Mouse (Mus musculus) midbrain, embryonic 13.5 days (tissue): ENCODE results near the gene Olfr1390. TPM values are rescaled to one million over a fixed set of nuclear protein-coding genes. Genes with fewer than 3 reads are reported as not detected.
"Not testable (repeated sequence)": the region's sequence is repeated elsewhere in the genome, so short reads cannot be mapped to it uniquely, and the experiment has no call there.

Experiments
- ATAC-seq: fragments of 200-750 bp; cut with Nextera tagmentation; 2 replicates; pipeline ENCODE4 v1.8.0; 2017; ENCODE audit warnings: mild to moderate bottlenecking, moderate TSS enrichment, moderate library complexity
- H3K27ac ChIP-seq: fragments of 300-500 bp; sonication (generic); 2 replicates; pipeline ENCODE4 v1.5.1; 2015; ENCODE audit warnings: inconsistent platforms, mild to moderate bottlenecking, moderate library complexity
- H3K27me3 ChIP-seq: fragments of 300-500 bp; sonication (generic); 2 replicates; pipeline ENCODE4 v1.6.1; 2015; ENCODE audit warnings: mild to moderate bottlenecking, inconsistent platforms
- H3K36me3 ChIP-seq: fragments of 300-500 bp; sonication (generic); 2 replicates; pipeline ENCODE4 v1.6.1; 2015; ENCODE audit warnings: mild to moderate bottlenecking, inconsistent platforms
- H3K4me1 ChIP-seq: fragments of 300-500 bp; sonication (generic); replicated peaks from 2 replicates; pipeline ENCODE4 v1.6.1; 2015; ENCODE audit warnings: inconsistent platforms
- H3K4me2 ChIP-seq: fragments of 300-500 bp; sonication (generic); replicated peaks from 2 replicates; pipeline ENCODE4 v1.6.1; 2015; ENCODE audit warnings: moderate library complexity, mild to moderate bottlenecking, inconsistent platforms
- H3K4me3 ChIP-seq: fragments of 300-500 bp; sonication (generic); replicated peaks from 2 replicates; pipeline ENCODE4 v1.5.1; 2015; ENCODE audit warnings: mild to moderate bottlenecking, inconsistent platforms
- H3K9ac ChIP-seq: fragments of 300-500 bp; sonication (generic); replicated peaks from 2 replicates; pipeline ENCODE4 v1.6.1; 2015; ENCODE audit warnings: mild to moderate bottlenecking, inconsistent platforms
- H3K9me3 ChIP-seq: fragments of 300-500 bp; sonication (generic); 2 replicates; pipeline ENCODE4 v1.6.1; 2016; ENCODE audit warnings: mild to moderate bottlenecking, inconsistent platforms
- WGBS: fragments of 180-500 bp; shearing (Covaris S2); methylation state at CpG from one replicate; pipeline ENCODE4 v1.1.7; 2015; 5-methylcytosine and 5-hydroxymethylcytosine counted together
- polyA plus RNA-seq: library from polyadenylated mRNA; unstranded; fragments of >200 nt; fragmentation: Nextera tagmentation; extraction: Ambion mirVana; gene quantifications from 2 replicates; pipeline ENCODE4 v1.2.1, GENCODE M21; 2015

Gene Olfr1390
- not detected in 2 replicates for polyA plus RNA-seq

DNA sequence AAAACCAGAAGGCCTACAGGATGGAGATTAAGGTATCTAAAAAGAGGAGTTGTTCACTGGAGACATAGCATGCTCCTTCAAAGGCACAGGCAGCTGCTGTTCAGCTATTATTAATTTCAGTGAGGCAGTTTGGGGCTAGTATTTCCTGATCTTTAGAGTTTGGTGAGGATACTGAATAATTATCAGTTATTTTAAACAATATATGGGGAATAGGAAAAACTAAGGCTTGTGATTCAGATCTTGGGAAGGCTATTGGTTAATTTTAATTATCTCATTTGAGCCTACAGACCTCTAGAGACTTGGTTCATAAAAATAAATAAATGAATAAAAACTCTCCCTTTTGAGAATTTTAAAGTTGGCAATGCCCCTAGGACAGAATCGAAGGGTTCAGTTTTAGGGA, at the start of gene Olfr1390:
TSS of gene Olfr1390 (plus strand) at position 301 of the 400 bp plus-strand sequence.
- no peak within 1 kb of the TSS for H3K4me2 ChIP-seq
- WGBS, result 89% methylated on average over 1 of the region's 1 CpGs
- no peak for ATAC-seq

DNA sequence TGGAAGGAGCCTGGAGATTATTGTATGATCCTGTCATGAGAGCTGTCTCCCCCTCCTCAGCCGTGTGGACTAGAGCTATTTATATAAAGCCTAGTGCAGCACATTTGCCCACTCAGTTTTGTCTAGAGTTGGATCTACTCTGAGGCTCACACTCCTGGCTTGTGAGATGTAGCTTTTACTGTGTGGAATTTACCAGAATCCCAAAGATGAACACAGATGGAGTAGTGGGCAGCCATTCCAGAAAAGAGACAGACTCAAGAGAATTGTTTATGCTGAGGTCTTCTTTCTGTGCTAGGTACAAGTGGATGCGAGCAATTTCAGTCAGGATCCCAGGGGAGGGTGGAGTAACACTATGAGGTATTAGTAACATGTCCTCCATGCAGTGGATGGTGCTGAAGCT, 47.7 kb upstream of the Olfr1390 start:
- no peak overlapping the region for H3K9ac ChIP-seq
- H3K27me3 ChIP-seq, result no peaks in the 10 kb centered on the region
- no peaks in the 10 kb centered on the region; the same call in 1 of the 2 replicates for H3K9me3 ChIP-seq
- no peaks in the 10 kb centered on the region for H3K36me3 ChIP-seq
- WGBS, result 85% methylated on average over 2 of the region's 2 CpGs
- H3K4me2 ChIP-seq, result no peak overlapping the region
- H3K27ac ChIP-seq, result no peak overlapping the region
- no peak for ATAC-seq
- no peaks in the 10 kb centered on the region for H3K4me1 ChIP-seq
- no peak overlapping the region for H3K4me3 ChIP-seq

More for the DNA sequence above, at the start of gene Olfr1390:
- no peak within 1 kb of the TSS for H3K4me3 ChIP-seq
- no peaks in the 10 kb centered on the region for H3K27me3 ChIP-seq
- no peak within 1 kb of the TSS for H3K9ac ChIP-seq
- H3K36me3 ChIP-seq, result no peaks in the 10 kb centered on the region
- H3K27ac ChIP-seq, result no peak within 1 kb of the TSS
- H3K4me1 ChIP-seq, result no peaks in the 10 kb centered on the region
- no peaks in the 10 kb centered on the region for H3K9me3 ChIP-seq

DNA sequence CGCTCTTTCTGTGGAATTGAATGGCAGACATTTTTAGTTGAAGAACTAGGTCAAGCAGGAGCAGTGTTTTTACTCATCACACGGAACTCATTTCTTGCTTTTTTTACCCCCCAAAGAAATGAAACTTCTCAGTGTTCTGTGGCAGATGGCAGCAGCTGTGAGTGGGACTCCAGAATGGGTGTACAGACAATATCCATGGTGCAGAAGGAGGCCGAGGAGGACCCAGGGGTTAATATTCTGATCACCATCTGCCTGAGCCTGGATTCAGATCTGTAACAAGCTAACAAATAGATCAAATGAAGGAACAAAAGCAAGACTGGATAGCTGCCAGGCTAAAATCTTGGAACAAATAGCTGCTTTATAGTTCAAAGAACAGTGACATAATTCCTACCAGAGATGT, 42.2 kb upstream of the Olfr1390 start:
- no peak overlapping the region for H3K4me3 ChIP-seq
- ATAC-seq, result no peak
- WGBS, result 55% methylated on average over 3 of the region's 3 CpGs

DNA sequence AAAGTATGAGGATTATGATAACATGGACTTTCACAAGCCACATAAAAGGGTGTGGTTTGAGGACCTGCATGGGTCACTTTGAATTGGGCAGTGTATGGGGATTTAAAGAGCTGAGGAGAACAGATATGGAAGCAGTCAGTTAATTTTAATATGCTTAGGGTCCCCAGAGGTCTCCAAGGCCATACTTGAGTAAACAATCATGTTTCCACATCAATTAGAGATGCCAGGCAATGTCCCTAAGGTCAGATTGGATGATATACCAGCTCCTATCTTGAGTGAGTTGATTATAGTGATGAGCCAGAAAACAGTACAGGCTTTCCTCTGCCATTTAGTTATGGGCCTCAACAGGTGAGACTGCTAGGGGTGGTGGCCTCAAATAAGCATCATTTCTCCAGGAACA, 30.5 kb upstream of the Olfr1390 start, which contains the start of gene Olfr10:
TSS of gene Olfr10 (plus strand) at position 301 of the 400 bp plus-strand sequence.
- Histone ChIP-seq H3K4me2 (no peak within 1 kb of the TSS), H3K27ac (no peak within 1 kb of the TSS), H3K4me3 (no peak within 1 kb of the TSS)

More for the DNA sequence above, 42.2 kb upstream of the Olfr1390 start:
- no peaks in the 10 kb centered on the region for H3K36me3 ChIP-seq
- H3K27me3 ChIP-seq, result no peaks in the 10 kb centered on the region
- H3K9ac ChIP-seq, result no peak overlapping the region
- no peaks in the 10 kb centered on the region for H3K9me3 ChIP-seq
- no peak overlapping the region for H3K27ac ChIP-seq
- H3K4me2 ChIP-seq, result no peak overlapping the region
- H3K4me1 ChIP-seq, result 0 out of 2 replicates have a peak, but pooled peaks cover 3% of the 10 kb centered on the region

DNA sequence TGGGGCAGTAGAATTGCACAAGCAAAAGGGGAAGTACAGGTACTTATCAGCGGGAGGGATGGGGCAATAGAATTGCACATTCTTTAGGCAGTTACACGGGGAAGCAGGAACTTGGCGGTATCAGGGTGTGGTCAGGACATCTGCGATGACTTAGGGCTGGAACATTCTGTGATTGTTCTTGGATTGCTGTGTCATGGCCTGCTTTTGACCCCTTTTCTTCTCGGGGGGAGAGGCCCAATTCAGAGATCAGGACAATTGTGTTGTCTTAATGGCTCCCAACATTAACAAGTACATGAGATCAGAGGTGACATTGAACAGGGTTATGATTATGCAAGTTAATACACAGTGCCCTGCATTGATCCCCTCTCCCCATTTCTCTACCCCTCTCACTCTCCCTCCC, 26.4 kb upstream of the Olfr1390 start:
- H3K4me2 ChIP-seq, H3K4me3 ChIP-seq, H3K36me3 ChIP-seq, H3K9ac ChIP-seq, ATAC-seq, H3K27ac ChIP-seq, H3K4me1 ChIP-seq, H3K27me3 ChIP-seq, H3K9me3 ChIP-seq: not testable (repeated sequence)
- WGBS, result 84% methylated on average over 5 of the region's 5 CpGs

More for the DNA sequence above, 30.5 kb upstream of the Olfr1390 start, which contains the start of gene Olfr10:
- H3K9ac ChIP-seq, result no peak within 1 kb of the TSS
- no peaks in the 10 kb centered on the region for H3K36me3 ChIP-seq
- no peaks in the 10 kb centered on the region for H3K9me3 ChIP-seq
- no peak for ATAC-seq
- H3K27me3 ChIP-seq, result no peaks in the 10 kb centered on the region
- no peaks in the 10 kb centered on the region for H3K4me1 ChIP-seq

DNA sequence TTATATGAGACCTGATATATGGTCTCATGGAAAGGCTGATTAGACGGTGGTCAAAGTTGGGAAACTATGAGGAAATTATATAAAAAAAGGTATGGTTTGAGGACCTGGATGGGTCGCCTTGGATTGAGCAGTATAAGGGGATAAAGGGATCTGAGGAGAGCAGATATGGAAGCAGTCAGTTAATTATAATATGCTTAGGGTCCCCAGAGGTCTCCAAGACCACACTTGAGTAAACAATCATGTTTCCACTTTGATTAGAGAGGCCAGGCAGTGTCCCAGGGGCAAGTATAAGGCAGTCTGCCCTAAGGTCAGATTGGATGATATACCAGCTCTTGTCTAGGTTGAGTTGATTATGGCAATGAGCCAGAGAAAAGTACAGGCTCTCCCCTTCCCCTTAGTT, 12.5 kb upstream of the Olfr1390 start, which contains the start of gene Olfr1391:
TSS of gene Olfr1391 (plus strand) at position 301 of the 400 bp plus-strand sequence.
- Histone ChIP-seq H3K4me2 (no peak within 1 kb of the TSS), H3K4me3 (no peak within 1 kb of the TSS), H3K4me1 (no peaks in the 10 kb centered on the region), H3K36me3 (no peaks in the 10 kb centered on the region), H3K27me3 (no peaks in the 10 kb centered on the region), H3K9ac (no peak within 1 kb of the TSS), H3K27ac (no peak within 1 kb of the TSS), H3K9me3 (no peaks in the 10 kb centered on the region)
- ATAC-seq, result no peak
- WGBS, result 81% methylated on average over 2 of the region's 2 CpGs

DNA sequence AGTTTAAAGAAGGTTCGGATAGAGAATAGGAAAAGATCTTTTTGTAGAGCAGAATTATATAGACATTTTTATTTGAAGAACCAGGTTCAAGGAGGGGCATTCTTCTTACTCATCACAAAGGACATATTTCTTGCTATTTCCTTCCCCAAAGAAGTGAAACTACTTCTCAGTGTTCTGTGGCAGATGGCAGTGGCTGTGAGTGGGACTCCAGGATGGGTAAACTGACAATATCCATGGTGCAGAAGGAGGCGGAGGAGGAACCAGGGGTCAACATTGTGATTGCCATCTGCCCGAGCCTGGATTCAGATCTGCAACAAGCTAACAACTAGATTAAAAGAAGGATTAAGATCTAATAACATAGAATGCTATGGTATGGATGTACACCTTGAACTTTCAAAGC, 8.3 kb upstream of the Olfr1390 start:
- no peaks in the 10 kb centered on the region for H3K9me3 ChIP-seq
- H3K9ac ChIP-seq, result no peak overlapping the region
- no peak overlapping the region for H3K4me3 ChIP-seq
- no peak for ATAC-seq
- H3K4me2 ChIP-seq, result no peak overlapping the region
- 79% methylated on average over 3 of the region's 3 CpGs for WGBS
- no peaks in the 10 kb centered on the region for H3K4me1 ChIP-seq
- no peaks in the 10 kb centered on the region for H3K27me3 ChIP-seq
- H3K36me3 ChIP-seq, result no peaks in the 10 kb centered on the region
- H3K27ac ChIP-seq, result no peak overlapping the region

DNA sequence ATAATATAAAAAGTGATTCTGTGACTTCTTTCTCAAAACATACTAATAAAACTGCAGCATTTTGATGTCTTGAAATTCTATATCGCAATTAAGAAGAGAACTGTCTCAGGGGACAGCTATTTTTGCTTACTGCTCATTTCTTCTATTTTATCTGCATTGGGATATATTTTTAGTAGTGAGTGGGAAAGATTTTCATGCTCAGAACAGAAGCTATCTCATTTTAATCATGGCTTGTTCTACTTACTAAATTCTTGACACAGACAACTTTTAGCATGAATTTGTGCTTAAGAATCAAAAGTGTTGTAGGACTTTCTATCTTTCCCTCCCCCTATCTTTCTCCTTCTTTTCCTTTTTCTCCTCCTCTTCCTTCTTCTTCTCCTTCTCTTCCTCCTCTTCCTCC, 5.3 kb upstream of the Olfr1390 start:
- no peak overlapping the region for H3K4me3 ChIP-seq
- H3K27ac ChIP-seq, result no peak overlapping the region
- no peaks in the 10 kb centered on the region for H3K36me3 ChIP-seq
- no peak for ATAC-seq
- H3K9me3 ChIP-seq, result no peaks in the 10 kb centered on the region
- WGBS, result 82% methylated on average over 1 of the region's 1 CpGs
- no peaks in the 10 kb centered on the region for H3K27me3 ChIP-seq
- no peak overlapping the region for H3K4me2 ChIP-seq
- H3K4me1 ChIP-seq, result no peaks in the 10 kb centered on the region
- no peak overlapping the region for H3K9ac ChIP-seq

DNA sequence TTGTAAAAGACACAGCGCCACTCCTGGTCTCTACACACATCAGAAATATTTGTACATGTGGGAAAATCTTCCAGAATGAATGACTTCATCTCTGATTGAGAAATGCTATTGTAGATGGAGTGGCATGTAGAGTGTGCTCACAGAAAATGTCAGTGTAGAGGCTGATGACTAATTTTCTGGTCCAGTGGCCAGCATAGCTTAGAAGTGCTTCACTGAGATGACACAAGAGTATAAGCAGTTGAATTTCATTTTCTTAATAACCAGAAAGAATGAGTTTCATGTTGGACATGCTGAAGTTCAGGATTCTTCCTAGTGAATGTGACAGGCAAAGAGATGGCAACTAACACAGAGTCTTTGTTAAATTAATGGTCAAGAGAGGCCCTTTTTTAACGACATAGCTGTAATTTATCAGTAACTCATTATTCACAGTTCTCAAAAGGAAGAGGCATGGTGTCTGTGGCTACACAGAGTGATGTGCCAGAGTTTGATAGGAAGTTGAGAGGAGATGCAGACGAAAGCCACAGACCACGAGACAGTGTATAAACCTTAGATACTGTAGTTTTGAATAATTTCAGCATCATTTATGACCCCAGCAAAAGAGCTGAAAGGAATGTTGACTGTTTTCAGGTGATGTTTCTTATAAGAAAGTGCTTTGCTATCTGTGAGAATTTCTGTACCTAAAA, 2.3 kb downstream of the Olfr1390 start:
- WGBS, result 73% methylated on average over 4 of the region's 4 CpGs
- H3K4me1 ChIP-seq, result no peaks in the 10 kb centered on the region
- no peaks in the 10 kb centered on the region for H3K27me3 ChIP-seq
- H3K36me3 ChIP-seq, result no peaks in the 10 kb centered on the region
- H3K9ac ChIP-seq, result no peak overlapping the region
- H3K9me3 ChIP-seq, result no peaks in the 10 kb centered on the region
- ATAC-seq, result no peak
- H3K4me3 ChIP-seq, result no peak overlapping the region
- no peak overlapping the region for H3K27ac ChIP-seq
- no peak overlapping the region for H3K4me2 ChIP-seq

DNA sequence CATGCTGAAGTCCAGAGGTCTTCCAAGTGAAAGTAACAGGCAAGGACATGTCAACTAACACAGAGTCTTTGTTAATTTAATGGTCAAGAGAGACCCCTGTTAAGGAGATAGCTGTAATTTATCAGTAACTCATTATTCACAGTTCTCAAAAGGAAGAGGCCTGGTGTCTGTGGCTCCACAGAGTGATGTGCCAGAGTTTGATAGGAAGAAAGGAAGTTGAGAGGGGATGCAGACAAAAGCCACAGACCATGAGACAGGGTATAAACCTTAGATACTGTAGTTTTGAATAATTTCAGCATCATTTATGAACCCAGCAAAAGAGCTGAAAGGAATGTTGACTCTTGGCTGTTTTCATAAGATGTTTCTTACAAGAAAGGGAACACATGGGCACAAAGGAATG, 48.1 kb downstream of the Olfr1390 start:
- Histone ChIP-seq H3K4me1 (no peaks in the 10 kb centered on the region), H3K9me3 (no peaks in the 10 kb centered on the region), H3K27ac (no peak overlapping the region), H3K4me2 (no peak overlapping the region), H3K9ac (no peak overlapping the region), H3K27me3 (no peaks in the 10 kb centered on the region), H3K4me3 (no peak overlapping the region), H3K36me3 (no peaks in the 10 kb centered on the region)
- no peak for ATAC-seq

DNA sequence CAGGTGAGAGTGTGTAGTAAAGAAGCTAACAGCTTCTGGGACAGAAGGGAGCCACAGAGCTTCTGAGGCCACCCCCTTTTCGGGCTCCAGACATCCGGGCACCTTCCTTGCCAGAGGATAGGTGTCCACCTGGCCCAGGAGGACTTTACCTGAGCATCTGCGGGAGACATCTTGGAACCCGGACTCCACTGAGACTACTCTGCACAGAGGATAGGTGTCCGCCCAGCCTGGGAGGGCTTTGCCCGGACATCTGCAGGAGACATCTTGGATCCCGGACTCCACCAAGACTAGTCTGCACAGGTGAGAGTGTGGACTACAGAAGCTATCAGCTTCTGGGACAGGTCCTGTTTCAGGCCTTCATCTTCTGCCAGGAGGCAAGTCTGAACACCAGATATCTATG, 51.1 kb downstream of the Olfr1390 start:
- not testable (repeated sequence) for H3K27ac ChIP-seq, H3K27me3 ChIP-seq, H3K9me3 ChIP-seq, ATAC-seq, H3K36me3 ChIP-seq, H3K4me1 ChIP-seq, H3K4me3 ChIP-seq, H3K4me2 ChIP-seq, H3K9ac ChIP-seq
- 98% methylated on average over 7 of the region's 7 CpGs for WGBS
